Mouse (Mus musculus) B cell, adult 67 days (primary cell): Measurements from ENCODE around the gene Mlh1. TPM values are rescaled to one million over a fixed set of nuclear protein-coding genes. Genes with fewer than 3 reads are reported as not detected.

Experiments used
- total RNA-seq, 2 experiments: library from RNA; stranded (reverse); gene quantifications; 4 replicates each; pipeline ENCODE4 v1.2.4; 2023

Gene Mlh1
- total RNA-seq, result 10 to 100 TPM; 57.9 to 61.9 TPM

GRCm38 (mm10) chr9:111271434-111272160 lies at the start of gene Mlh1, which contains the start of gene Epm2aip1:
Gene Mlh1 (minus strand): TSS chr9:111271791.
Gene Epm2aip1 (plus strand): TSS chr9:111271929.

GRCm38 (mm10) chr9:111311031-111311842 lies 39.6 kb upstream of the Mlh1 start, which contains the start of gene Trank1:
Gene Trank1 (plus strand): TSS chr9:111311739.

Other genes starting within 250 kb of the Mlh1 start
- gene Ccrl2, start 214.3 kb downstream of the Mlh1 start, total RNA-seq, result 1 to 10 TPM; 2.8 to 4.6 TPM
- 10 to 100 TPM; 27.3 to 33.9 TPM for gene Lrrfip2, start 154.2 kb downstream of the Mlh1 start, total RNA-seq
- gene Epm2aip1, start 138 bp upstream of the Mlh1 start, total RNA-seq, result 10 to 100 TPM; 28.1 to 30.2 TPM
- not detected for gene Trank1, start 39.9 kb upstream of the Mlh1 start, total RNA-seq
- gene Dclk3, start 167.3 kb upstream of the Mlh1 start, total RNA-seq, result not detected